Mouse (Mus musculus) megakaryocyte, embryonic 14.5 days (primary cell): Measurements from ENCODE around the gene Scgb2b27.
"Not testable (repeated sequence)": the region's sequence is repeated elsewhere in the genome, so short reads cannot be mapped to it uniquely, and the experiment has no call there.

Experiments
- FLI1 ChIP-seq: IDR thresholded peaks from 2 replicates; pipeline ENCODE4 v1.6.1; 2012; ENCODE audit warnings: low read length, inconsistent platforms, mixed read lengths
- GATA1 ChIP-seq: IDR thresholded peaks from 3 replicates; pipeline ENCODE4 v1.6.1; 2012; ENCODE audit warnings: mixed read lengths, low read length, inconsistent platforms, borderline replicate concordance

DNA sequence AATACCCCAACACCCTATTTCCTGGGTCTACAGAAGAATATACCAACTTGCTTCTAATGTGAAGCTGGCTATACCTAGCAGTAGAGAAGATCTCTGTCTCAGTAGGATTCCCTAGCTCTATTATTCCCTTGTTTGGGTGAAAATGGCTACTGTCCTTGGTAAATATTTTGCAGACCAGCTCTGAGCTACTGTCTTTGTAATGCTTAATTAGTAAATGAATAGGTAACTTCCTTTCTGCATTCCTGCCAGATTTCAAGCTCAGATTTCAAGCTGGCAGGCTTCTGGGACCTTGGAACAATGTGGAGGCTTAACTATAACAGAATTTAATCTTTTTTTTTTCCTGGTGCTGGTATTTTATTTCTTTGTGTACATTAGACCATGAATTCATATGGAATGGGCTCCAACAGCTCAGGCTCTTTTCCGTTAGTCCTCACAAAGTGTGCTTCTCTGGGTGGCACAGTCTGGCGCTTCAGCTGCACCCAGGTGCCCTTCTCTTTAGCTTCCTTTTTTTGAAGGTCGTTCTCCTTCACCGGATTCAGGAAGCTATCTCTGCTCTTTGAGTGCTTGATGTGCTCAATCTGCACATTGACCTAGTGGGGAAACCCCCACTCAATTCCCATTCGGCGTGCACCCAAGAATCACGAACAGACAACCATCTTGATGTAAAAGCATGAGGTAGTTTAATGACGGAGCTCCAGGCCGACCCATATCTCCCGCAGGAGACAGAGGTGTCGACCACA, 22.5 kb upstream of the Scgb2b27 start:
- TF ChIP-seq FLI1, GATA1: not testable (repeated sequence)
